Mouse (Mus musculus) lung, embryonic 16.5 days (tissue): ENCODE results near the gene Tacc3. TPM values are rescaled to one million over a fixed set of nuclear protein-coding genes. Genes with fewer than 3 reads are reported as not detected.
A peak's percentile ranks its signal among the peaks of the same experiment; 100 is the strongest.

Experiments
- ATAC-seq: fragments of 200-750 bp; cut with Nextera tagmentation; 2 replicates; pipeline ENCODE4 v1.8.0; 2017; ENCODE audit warnings: low read depth, mild to moderate bottlenecking, moderate library complexity
- H3K27ac ChIP-seq: fragments of 300-500 bp; sonication (generic); 2 replicates; pipeline ENCODE4 v1.5.1; 2014; ENCODE audit warnings: mild to moderate bottlenecking, control low read depth, low read length
- H3K27me3 ChIP-seq: fragments of 300-500 bp; sonication (generic); 2 replicates; pipeline ENCODE4 v1.6.1; 2014; ENCODE audit warnings: low read depth, low read length, mixed read lengths; ENCODE audit not compliant: control insufficient read depth, insufficient read depth
- H3K36me3 ChIP-seq: fragments of 300-500 bp; sonication (generic); 2 replicates; pipeline ENCODE4 v1.6.1; 2014; ENCODE audit warnings: low read length; ENCODE audit not compliant: control insufficient read depth, insufficient read depth
- H3K4me1 ChIP-seq: fragments of 300-500 bp; sonication (generic); replicated peaks from 2 replicates; pipeline ENCODE4 v1.6.1; 2014; ENCODE audit warnings: low read length, mixed read lengths; ENCODE audit not compliant: control insufficient read depth, insufficient read depth
- H3K4me2 ChIP-seq: fragments of 300-500 bp; sonication (generic); 2 replicates; pipeline ENCODE4 v1.6.1; 2014; ENCODE audit warnings: low read depth, low read length, control low read depth
- H3K4me3 ChIP-seq: fragments of 300-500 bp; sonication (generic); 2 replicates; pipeline ENCODE4 v1.5.1; 2014; ENCODE audit warnings: mild to moderate bottlenecking, low read length, control low read depth
- H3K9ac ChIP-seq: fragments of 300-500 bp; sonication (generic); 2 replicates; pipeline ENCODE4 v1.6.1; 2014; ENCODE audit warnings: low read length, control low read depth
- H3K9me3 ChIP-seq: fragments of 300-500 bp; sonication (generic); 2 replicates; pipeline ENCODE4 v1.6.1; 2016; ENCODE audit warnings: low read length; ENCODE audit not compliant: control insufficient read depth
- WGBS: fragments of 180-500 bp; shearing (Covaris S2); extraction: QIAGEN DNeasy Blood & Tissue Kit; methylation state at CpG from one replicate; pipeline ENCODE4 v1.1.7; 2014; 5-methylcytosine and 5-hydroxymethylcytosine counted together
- polyA plus RNA-seq: library from polyadenylated mRNA; unstranded; fragments of >200 nt; fragmentation: Nextera tagmentation; extraction: Ambion mirVana; gene quantifications from 2 replicates; pipeline ENCODE4 v1.2.1, GENCODE M21; 2015

Gene Tacc3
- polyA plus RNA-seq, 1 experiment from 2014 or later: 214 TPM

DNA sequence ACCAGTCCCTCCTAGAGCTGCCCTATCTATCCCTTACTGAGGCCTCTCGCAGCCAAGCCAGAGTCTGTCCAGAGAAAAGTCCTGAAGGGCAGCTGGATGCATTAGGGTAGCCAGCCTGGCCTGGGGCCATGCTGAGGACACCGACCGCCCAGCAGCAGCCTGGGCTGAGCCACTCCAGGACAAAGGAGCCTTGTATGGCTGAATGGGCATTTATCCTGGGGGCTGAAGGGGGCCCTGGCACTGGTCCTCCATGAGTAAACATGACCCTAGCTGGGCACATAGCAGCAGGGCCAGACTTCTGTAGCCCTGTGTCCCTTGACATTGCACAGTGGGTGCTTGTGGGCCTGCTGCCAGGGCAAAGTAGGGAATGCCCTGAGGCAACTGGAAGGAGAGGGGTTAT, 16.5 kb downstream of the Tacc3 start:
- WGBS: 69% methylated on average over 3 of the region's 3 CpGs
- ATAC-seq: peak; percentile 21
- peaks cover 9% of the 10 kb centered on the region for H3K36me3 ChIP-seq
- peaks cover 10% of the 10 kb centered on the region for H3K4me1 ChIP-seq
- H3K9me3 ChIP-seq: no peaks in the 10 kb centered on the region
- no peak overlapping the region for H3K4me3 ChIP-seq
- H3K27ac ChIP-seq: peak overlapping the region; percentile 13; the same call in 1 of the 2 replicates
- H3K27me3 ChIP-seq: no peaks in the 10 kb centered on the region
- H3K9ac ChIP-seq: peak overlapping the region; percentile 20; the same call in 1 of the 2 replicates
- no peak overlapping the region for H3K4me2 ChIP-seq

DNA sequence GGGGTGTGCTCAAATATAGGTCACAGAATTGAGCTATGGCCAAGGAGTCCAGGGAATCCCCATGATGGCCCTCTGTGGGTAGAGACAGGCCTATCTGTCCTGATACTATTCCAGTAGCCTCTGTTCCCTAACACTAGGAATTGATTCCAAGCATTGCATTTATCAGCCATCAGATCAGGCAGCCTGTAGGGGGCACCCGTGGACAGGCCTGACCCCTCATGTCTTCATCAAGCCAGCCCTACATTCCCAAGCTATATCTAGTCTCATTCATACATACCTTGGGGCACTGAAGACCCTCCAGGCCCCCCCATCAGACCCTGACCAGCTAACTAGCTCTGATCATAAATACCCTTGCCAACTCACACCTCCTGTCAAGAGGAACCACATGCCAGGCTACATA, 18.0 kb downstream of the Tacc3 start:
- Histone ChIP-seq H3K4me1 (peaks cover 10% of the 10 kb centered on the region), H3K4me3 (no peak overlapping the region), H3K4me2 (no peak overlapping the region), H3K27ac (no peak overlapping the region), H3K36me3 (peaks cover 6% of the 10 kb centered on the region; the same call in 1 of the 2 replicates), H3K9me3 (no peaks in the 10 kb centered on the region), H3K27me3 (no peaks in the 10 kb centered on the region), H3K9ac (no peak overlapping the region)
- 0 out of 2 replicates have a peak, but pooled peaks have one; percentile 27 for ATAC-seq
- 5% methylated on average over 1 of the region's 1 CpGs for WGBS

DNA sequence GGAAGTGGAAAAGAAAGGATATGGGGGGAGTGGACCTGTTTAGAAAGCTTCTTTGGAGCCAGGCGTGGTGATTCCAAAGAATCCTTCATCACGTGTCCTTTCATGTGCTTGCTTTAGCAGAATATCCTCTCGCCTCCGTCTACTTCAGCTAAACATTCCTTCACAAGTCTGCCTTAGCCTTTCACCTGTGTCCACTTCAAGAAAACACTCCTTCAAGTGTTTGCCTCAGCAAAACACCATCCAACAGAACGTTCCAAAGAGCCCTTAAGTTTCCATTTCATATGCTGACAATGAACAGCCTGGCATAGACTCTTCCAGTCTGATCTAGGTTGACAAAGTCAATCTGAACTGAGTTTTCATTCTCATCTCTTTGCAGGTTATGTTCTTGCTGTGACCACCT, 20.3 kb downstream of the Tacc3 start:
- Histone ChIP-seq H3K4me1 (peaks cover 10% of the 10 kb centered on the region), H3K9ac (no peak overlapping the region), H3K4me2 (no peak overlapping the region), H3K27me3 (no peaks in the 10 kb centered on the region), H3K4me3 (no peak overlapping the region), H3K36me3 (no peaks in the 10 kb centered on the region), H3K9me3 (no peaks in the 10 kb centered on the region), H3K27ac (peak overlapping the region; percentile 81)
- WGBS: 32% methylated on average over 5 of the region's 5 CpGs
- ATAC-seq: peak; percentile 51

DNA sequence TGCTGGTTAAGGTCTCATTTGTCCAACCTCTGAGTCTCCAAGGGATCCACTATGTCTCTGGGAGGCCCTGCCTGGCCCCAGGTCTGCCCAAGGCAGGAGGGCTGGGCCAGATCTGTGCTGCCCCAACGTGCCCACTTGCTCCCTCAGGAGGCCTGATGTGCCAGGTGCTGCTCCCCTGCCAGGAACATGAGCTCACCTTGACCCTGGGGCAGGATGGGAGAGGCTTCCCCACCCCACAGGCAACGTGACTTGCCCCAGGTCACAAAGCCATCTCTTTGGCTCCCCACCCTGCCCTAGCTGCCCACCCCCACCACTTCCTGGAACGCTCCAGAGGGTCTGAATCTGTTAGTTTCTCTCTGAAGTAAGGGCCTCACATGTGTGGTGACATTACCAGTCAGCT, 23.1 kb downstream of the Tacc3 start:
- Histone ChIP-seq H3K9ac (no peak overlapping the region), H3K27ac (no peak overlapping the region), H3K36me3 (no peaks in the 10 kb centered on the region), H3K9me3 (no peaks in the 10 kb centered on the region), H3K4me3 (no peak overlapping the region), H3K27me3 (no peaks in the 10 kb centered on the region), H3K4me1 (peaks cover 5% of the 10 kb centered on the region; the same call in 1 of the 2 replicates), H3K4me2 (no peak overlapping the region)
- no peak for ATAC-seq
- 60% methylated on average over 3 of the region's 3 CpGs for WGBS

DNA sequence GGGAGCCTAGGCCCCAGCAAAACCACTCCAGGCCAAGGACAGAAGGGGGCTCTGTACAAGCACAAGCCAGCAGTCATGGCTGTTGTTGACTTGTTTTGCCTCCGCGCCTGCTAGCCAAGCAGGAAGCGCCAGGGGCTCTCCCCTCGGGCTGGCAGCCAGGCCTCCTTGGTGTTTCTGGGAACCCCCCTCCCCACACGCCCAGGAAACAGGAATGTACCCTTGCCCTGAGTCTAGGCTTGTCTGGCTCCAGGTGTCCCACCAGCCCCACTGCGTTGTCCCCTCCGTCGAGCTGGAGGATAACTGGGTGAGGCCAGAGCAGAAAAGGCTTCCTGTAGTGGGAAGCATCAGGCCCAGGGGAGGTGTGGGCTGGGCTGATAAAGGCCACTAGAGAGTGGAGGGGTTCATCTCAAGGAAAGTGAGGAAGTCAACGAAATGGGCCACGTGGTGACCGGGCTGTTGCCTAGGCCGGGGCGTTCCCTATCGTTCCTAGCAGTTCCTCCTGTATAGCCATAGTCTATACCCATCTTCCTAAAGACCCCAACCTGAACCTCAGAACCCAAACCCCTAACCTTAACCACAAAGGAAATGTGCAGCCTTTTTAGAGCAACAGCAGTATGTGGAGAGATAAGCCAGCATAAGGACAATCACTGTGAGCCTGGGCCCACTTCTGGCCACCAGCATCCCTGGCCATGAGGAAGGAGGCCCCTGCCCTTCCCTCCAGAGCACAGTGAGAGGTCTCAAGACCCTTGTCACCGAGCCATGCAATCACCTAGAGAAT, 23.9 kb downstream of the Tacc3 start:
- no peaks in the 10 kb centered on the region for H3K36me3 ChIP-seq
- H3K27me3 ChIP-seq: no peaks in the 10 kb centered on the region
- H3K9me3 ChIP-seq: no peaks in the 10 kb centered on the region
- ATAC-seq: no peak
- H3K27ac ChIP-seq: no peak overlapping the region
- WGBS: 75% methylated on average over 15 of the region's 15 CpGs
- peaks cover 5% of the 10 kb centered on the region for H3K4me1 ChIP-seq
- H3K4me3 ChIP-seq: no peak overlapping the region
- no peak overlapping the region for H3K4me2 ChIP-seq
- H3K9ac ChIP-seq: no peak overlapping the region

DNA sequence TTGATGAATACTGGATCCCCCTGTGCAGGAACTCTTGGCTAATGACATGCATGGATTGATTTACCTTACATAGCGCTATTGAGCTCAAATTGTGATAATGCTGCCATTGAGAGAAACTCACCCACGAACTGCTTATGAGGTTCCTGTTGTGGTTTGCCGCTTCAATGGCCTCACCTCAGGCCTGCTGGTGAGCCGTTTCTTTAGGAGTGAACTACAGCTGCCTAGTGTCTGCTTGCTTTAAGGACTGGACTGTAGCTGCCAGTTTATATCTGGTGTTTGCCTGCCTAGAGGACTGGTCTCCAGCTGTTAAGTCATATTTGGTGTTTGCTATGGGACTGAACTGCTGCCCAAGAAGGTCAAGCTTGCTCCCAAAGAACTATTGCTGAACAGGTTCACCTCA, 25.0 kb downstream of the Tacc3 start:
- Histone ChIP-seq H3K9ac (no peak overlapping the region), H3K4me1 (peaks cover 9% of the 10 kb centered on the region), H3K4me3 (no peak overlapping the region), H3K27me3 (no peaks in the 10 kb centered on the region), H3K36me3 (no peaks in the 10 kb centered on the region), H3K9me3 (no peaks in the 10 kb centered on the region), H3K27ac (no peak overlapping the region), H3K4me2 (no peak overlapping the region)
- no peak for ATAC-seq
- 82% methylated on average over 4 of the region's 4 CpGs for WGBS

DNA sequence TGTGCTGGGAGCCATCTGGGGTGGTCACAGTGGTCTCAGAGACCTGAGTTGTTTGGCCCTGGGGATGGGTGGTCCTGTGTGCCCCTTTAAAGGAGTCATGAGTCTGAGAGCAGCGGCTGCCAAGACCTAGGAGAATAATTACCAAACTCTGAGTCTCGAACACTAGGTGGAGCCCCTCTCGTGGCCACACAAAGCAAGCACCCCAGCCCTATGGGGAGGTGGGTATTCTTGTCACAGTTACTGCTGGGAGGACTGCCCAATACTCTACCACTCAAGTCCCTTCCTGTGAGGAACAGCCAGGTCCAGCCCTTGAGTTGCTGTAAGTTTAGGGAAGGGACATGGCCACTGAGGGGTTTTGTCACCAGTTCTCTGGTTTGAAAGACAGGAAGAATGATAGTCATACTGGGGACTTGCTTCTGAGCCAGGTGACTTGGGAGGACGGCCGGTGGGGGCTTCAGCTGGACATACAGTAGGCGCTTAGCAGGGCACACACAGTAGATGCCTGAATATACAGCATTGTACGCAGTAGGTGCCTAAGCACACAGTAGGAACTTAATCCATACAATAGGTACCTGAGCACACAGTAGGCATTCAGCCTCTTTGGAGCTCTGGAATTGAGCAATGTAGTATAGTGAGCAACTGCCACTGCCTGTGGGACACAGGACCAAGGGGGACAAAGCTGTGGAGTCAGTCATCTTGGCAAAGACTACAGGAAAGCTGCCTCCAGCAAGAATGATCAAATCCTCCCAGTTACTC, 26.1 kb downstream of the Tacc3 start:
- H3K27me3 ChIP-seq: no peaks in the 10 kb centered on the region
- H3K9ac ChIP-seq: no peak overlapping the region
- no peaks in the 10 kb centered on the region for H3K9me3 ChIP-seq
- WGBS: 46% methylated on average over 7 of the region's 7 CpGs
- H3K4me1 ChIP-seq: peaks cover 14% of the 10 kb centered on the region
- no peaks in the 10 kb centered on the region for H3K36me3 ChIP-seq
- ATAC-seq: peak; percentile 76
- no peak overlapping the region for H3K4me2 ChIP-seq
- no peak overlapping the region for H3K4me3 ChIP-seq
- no peak overlapping the region for H3K27ac ChIP-seq

DNA sequence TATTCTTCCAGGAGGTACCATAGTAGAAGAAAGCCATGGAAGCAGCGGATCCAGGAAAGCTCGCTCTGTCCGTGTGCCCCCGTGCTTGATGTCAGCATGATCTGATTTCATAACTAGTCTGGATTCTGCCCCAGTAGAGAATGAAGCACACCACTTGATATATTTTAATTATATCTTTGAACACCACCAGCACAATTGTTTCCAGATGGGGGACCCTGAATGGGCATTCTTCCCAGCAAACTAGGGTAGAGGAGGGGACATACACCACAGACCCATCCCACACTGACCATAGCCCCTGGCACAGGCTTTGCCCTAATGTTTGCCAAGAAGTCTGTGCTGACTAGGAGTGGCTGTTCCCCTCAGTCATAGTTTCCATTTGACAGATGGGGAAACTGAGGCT, 27.0 kb downstream of the Tacc3 start:
- H3K27me3 ChIP-seq: no peaks in the 10 kb centered on the region
- H3K4me1 ChIP-seq: peaks cover 22% of the 10 kb centered on the region
- no peak overlapping the region for H3K9ac ChIP-seq
- WGBS: 73% methylated on average over 4 of the region's 4 CpGs
- ATAC-seq: no peak
- no peaks in the 10 kb centered on the region for H3K36me3 ChIP-seq
- H3K27ac ChIP-seq: no peak overlapping the region
- H3K4me3 ChIP-seq: no peak overlapping the region
- no peak overlapping the region for H3K4me2 ChIP-seq
- H3K9me3 ChIP-seq: no peaks in the 10 kb centered on the region

DNA sequence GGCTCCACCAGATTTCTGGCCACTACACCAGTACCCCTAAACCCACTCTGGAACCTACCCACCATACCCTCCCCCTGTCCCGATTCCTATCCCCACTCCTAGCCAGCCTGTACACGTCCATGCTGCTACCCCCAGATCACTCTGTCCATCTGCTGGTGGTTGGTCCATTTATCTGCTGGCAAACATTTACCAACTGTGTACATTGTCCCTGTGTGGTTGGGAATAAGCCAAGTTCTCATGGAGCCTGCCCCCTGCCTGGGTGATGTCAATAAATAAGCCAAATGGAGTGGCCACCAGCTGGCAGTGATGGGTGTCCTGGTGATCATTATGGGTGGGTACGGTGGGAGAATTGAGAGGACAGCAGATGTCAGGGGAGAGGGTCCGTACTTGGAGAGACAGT, 29.2 kb downstream of the Tacc3 start:
- no peaks in the 10 kb centered on the region for H3K27me3 ChIP-seq
- H3K9ac ChIP-seq: no peak overlapping the region
- 56% methylated on average over 4 of the region's 4 CpGs for WGBS
- no peak overlapping the region for H3K4me2 ChIP-seq
- peaks cover 33% of the 10 kb centered on the region for H3K4me1 ChIP-seq
- H3K4me3 ChIP-seq: no peak overlapping the region
- no peaks in the 10 kb centered on the region for H3K9me3 ChIP-seq
- H3K27ac ChIP-seq: no peak overlapping the region
- no peaks in the 10 kb centered on the region for H3K36me3 ChIP-seq
- ATAC-seq: no peak
